In genomic region chr9:121352131-121352606, GRCm38 (mm10) we compare ENCODE assay signal across 8 mouse cellular contexts. TPM values are rescaled to one million over a fixed set of nuclear protein-coding genes. Genes with fewer than 3 reads are reported as not detected.
A peak's percentile ranks its signal among the peaks of the same experiment; 100 is the strongest.
DNase-seq lines count a peak whose midpoint lies in the region; ATAC-seq and TF ChIP-seq lines count a peak whose summit lies in the region.

No protein-coding gene starts in this region.

- no peak overlapping the region for H3K9ac ChIP-seq in forebrain, embryonic 11.5 days (ENCODE audit: low read length)
- no peak overlapping the region for H3K9ac ChIP-seq in forebrain, embryonic 16.5 days (replicated peaks; ENCODE audit: low read depth, low read length)
- H3K9ac ChIP-seq in hindbrain, embryonic 16.5 days (ENCODE audit: low read depth, low read length): no peak overlapping the region
- no peak overlapping the region for H3K9ac ChIP-seq in lung, postnatal 0 days (replicated peaks; ENCODE audit: low read depth)

- H3K4me1 ChIP-seq in forebrain, embryonic 11.5 days (replicated peaks; ENCODE audit: control insufficient read depth, insufficient read depth, low read length): peaks cover 27% of the 10 kb centered on the region
- H3K4me1 ChIP-seq in forebrain, embryonic 16.5 days (replicated peaks; ENCODE audit: control insufficient read depth, insufficient read depth, low read length): peaks cover 53% of the 10 kb centered on the region
- peaks cover 44% of the 10 kb centered on the region for H3K4me1 ChIP-seq in hindbrain, embryonic 16.5 days (ENCODE audit: control insufficient read depth, insufficient read depth, low read depth, low read length)
- H3K4me1 ChIP-seq in lung, postnatal 0 days (ENCODE audit: insufficient read depth, low read depth, low read length): peaks cover 28% of the 10 kb centered on the region

- DNase-seq in forebrain, embryonic 11.5 days (ENCODE audit: low spot score): peak; percentile 67
- peak; percentile 52 for DNase-seq in CD4-positive helper T cell, adult 2 months (ENCODE audit: low read depth, low spot score)
- DNase-seq in c-Kit-positive CD71-positive TER-119-negative erythroid progenitor cells, embryonic 14.5 days (ENCODE audit: low read depth): peak; percentile 54
- peak; percentile 73 for DNase-seq in lung, postnatal 0 days (ENCODE audit: low spot score)
- DNase-seq in splenic B cell, adult 2 months (ENCODE audit: low read depth, low spot score): peak; percentile 82
- DNase-seq in left cerebral cortex, adult 9 months (ENCODE audit: low spot score in 2 of 2): no peak

- H3K4me2 ChIP-seq in forebrain, embryonic 11.5 days (ENCODE audit: low read depth, low read length, severe bottlenecking): no peak overlapping the region
- no peak overlapping the region for H3K4me2 ChIP-seq in forebrain, embryonic 16.5 days (ENCODE audit: low read length)
- no peak overlapping the region for H3K4me2 ChIP-seq in hindbrain, embryonic 16.5 days (ENCODE audit: low read length)
- 0 out of 2 replicates have a peak overlapping the region, but pooled peaks have one; percentile 30 for H3K4me2 ChIP-seq in lung, postnatal 0 days (replicated peaks; ENCODE audit: low read depth, low read length)

- no peak for TF ChIP-seq EP300 in lung, postnatal 0 days (IDR thresholded peaks at IDR 0.05)

- no peaks in the 10 kb centered on the region for H3K9me3 ChIP-seq in forebrain, embryonic 11.5 days (ENCODE audit: control insufficient read depth, low read length)
- no peaks in the 10 kb centered on the region for H3K9me3 ChIP-seq in forebrain, embryonic 16.5 days (ENCODE audit: control insufficient read depth, low read length)
- H3K9me3 ChIP-seq in hindbrain, embryonic 16.5 days (ENCODE audit: control insufficient read depth, low read length): no peaks in the 10 kb centered on the region
- H3K9me3 ChIP-seq in lung, postnatal 0 days (ENCODE audit: low read length): no peaks in the 10 kb centered on the region

- no peak overlapping the region for H3K4me3 ChIP-seq in forebrain, embryonic 11.5 days (ENCODE audit: low read depth, low read length)
- no peak overlapping the region for H3K4me3 ChIP-seq in forebrain, embryonic 16.5 days (replicated peaks; ENCODE audit: low read length)
- H3K4me3 ChIP-seq in hindbrain, embryonic 16.5 days (ENCODE audit: low read length): no peak overlapping the region
- H3K4me3 ChIP-seq in lung, postnatal 0 days (ENCODE audit: low read depth, low read length): no peak overlapping the region

- ATAC-seq in forebrain, embryonic 11.5 days (replicated peaks; ENCODE audit: low FRiP score): no peak; the same call in 1 of the 2 replicates
- no peak for ATAC-seq in forebrain, embryonic 16.5 days
- ATAC-seq in hindbrain, embryonic 16.5 days: no peak
- peak; percentile 25 for ATAC-seq in lung, postnatal 0 days

- H3K27me3 ChIP-seq in forebrain, embryonic 11.5 days (ENCODE audit: control insufficient read depth, insufficient read depth, low read length): no peaks in the 10 kb centered on the region
- no peaks in the 10 kb centered on the region for H3K27me3 ChIP-seq in forebrain, embryonic 16.5 days (replicated peaks; ENCODE audit: control insufficient read depth, insufficient read depth, low read length)
- H3K27me3 ChIP-seq in hindbrain, embryonic 16.5 days (replicated peaks; ENCODE audit: control insufficient read depth, insufficient read depth, low read length): no peaks in the 10 kb centered on the region
- no peaks in the 10 kb centered on the region for H3K27me3 ChIP-seq in lung, postnatal 0 days (replicated peaks; ENCODE audit: insufficient read depth, low read length)
- H3K27me3 ChIP-seq in splenic B cell, adult 2 months (ENCODE audit: control insufficient read depth, insufficient read depth, low read length, poor library complexity, severe bottlenecking): no peaks in the 10 kb centered on the region

- H3K27ac ChIP-seq in forebrain, embryonic 11.5 days (ENCODE audit: low read depth, low read length): no peak overlapping the region
- H3K27ac ChIP-seq in forebrain, embryonic 16.5 days (ENCODE audit: low read length): no peak overlapping the region
- peak overlapping the region; percentile 39; the same call in 1 of the 2 replicates for H3K27ac ChIP-seq in hindbrain, embryonic 16.5 days (ENCODE audit: low read depth, low read length)
- H3K27ac ChIP-seq in lung, postnatal 0 days (ENCODE audit: low read length): peak overlapping the region; percentile 45; the same call in 1 of the 2 replicates

- H3K36me3 ChIP-seq in forebrain, embryonic 11.5 days (ENCODE audit: control insufficient read depth, insufficient read depth, low read length): no peaks in the 10 kb centered on the region
- no peaks in the 10 kb centered on the region for H3K36me3 ChIP-seq in forebrain, embryonic 16.5 days (ENCODE audit: control insufficient read depth, insufficient read depth)
- no peaks in the 10 kb centered on the region for H3K36me3 ChIP-seq in hindbrain, embryonic 16.5 days (ENCODE audit: control insufficient read depth, insufficient read depth, low read length)
- no peaks in the 10 kb centered on the region for H3K36me3 ChIP-seq in lung, postnatal 0 days (ENCODE audit: insufficient read depth, low read length)
- H3K36me3 ChIP-seq in splenic B cell, adult 2 months (ENCODE audit: control insufficient read depth, insufficient read depth, low read length, poor library complexity, severe bottlenecking): no peaks in the 10 kb centered on the region; the same call in 1 of the 2 replicates

- WGBS in forebrain, embryonic 11.5 days: 29% methylated on average over 11 of the region's 11 CpGs
- WGBS in forebrain, embryonic 16.5 days: 32% methylated on average over 11 of the region's 11 CpGs
- WGBS in hindbrain, embryonic 16.5 days: 36% methylated on average over 11 of the region's 11 CpGs
- 19% methylated on average over 11 of the region's 11 CpGs for WGBS in lung, postnatal 0 days

- peak; percentile 78 for TF ChIP-seq CTCF in lung, postnatal 0 days (IDR thresholded peaks at IDR 0.05)

RNA-seq across cellular contexts. Expression of gene Trak1, which starts 54.9 kb away (rescaled TPM):
- 33.5 and 36.4 TPM in 2 replicates for polyA plus RNA-seq in forebrain, embryonic 11.5 days (2014; fragmentation: Nextera tagmentation; extraction: Ambion mirVana)
- polyA plus RNA-seq in forebrain, embryonic 16.5 days (2015; fragmentation: Nextera tagmentation; extraction: Ambion mirVana): 85.1 and 92.2 TPM in 2 replicates
- polyA plus RNA-seq in hindbrain, embryonic 16.5 days (2015; fragmentation: Nextera tagmentation; extraction: Ambion mirVana): 57.8 and 59.3 TPM in 2 replicates
- polyA plus RNA-seq in lung, postnatal 0 days (2015; fragmentation: Nextera tagmentation; extraction: Ambion mirVana): 27.1 and 28.6 TPM in 2 replicates

Comparison
In these comparisons a context has a peak if more than half of its experiments do, and no peak if none do; other contexts are left out.
1. DNase-seq: peak in forebrain, embryonic 11.5 days (single experiment), CD4-positive helper T cell, adult 2 months (single experiment), c-Kit-positive CD71-positive TER-119-negative erythroid progenitor cells, embryonic 14.5 days (single experiment), lung, postnatal 0 days (single experiment) and splenic B cell, adult 2 months (single experiment); none in left cerebral cortex, adult 9 months (0 of 2).
2. H3K27ac ChIP-seq: peak in hindbrain, embryonic 16.5 days (single experiment) and lung, postnatal 0 days (single experiment); none in forebrain, embryonic 11.5 days (single experiment) and forebrain, embryonic 16.5 days (single experiment).